Mouse (Mus musculus) kidney, embryonic 14.5 days (tissue): ENCODE data around the gene Mis18bp1. TPM values are rescaled to one million over a fixed set of nuclear protein-coding genes. Genes with fewer than 3 reads are reported as not detected.
"Not testable (repeated sequence)": the region's sequence is repeated elsewhere in the genome, so short reads cannot be mapped to it uniquely, and the experiment has no call there.

ENCODE experiments used
- ATAC-seq: fragments of 200-750 bp; cut with Nextera tagmentation; 2 replicates; pipeline ENCODE4 v1.8.0; 2017; ENCODE audit warnings: moderate number of reproducible peaks, mild to moderate bottlenecking, moderate TSS enrichment, moderate library complexity; ENCODE audit not compliant: low FRiP score, low TSS enrichment
- H3K27ac ChIP-seq: fragments of 300-500 bp; sonication (generic); 2 replicates; pipeline ENCODE4 v1.5.1; 2014; ENCODE audit warnings: low read depth, mild to moderate bottlenecking, low read length, moderate library complexity, mixed read lengths
- H3K27me3 ChIP-seq: fragments of 300-500 bp; sonication (generic); 2 replicates; pipeline ENCODE4 v1.6.1; 2014; ENCODE audit warnings: mild to moderate bottlenecking, low read length; ENCODE audit not compliant: control insufficient read depth, insufficient read depth
- H3K36me3 ChIP-seq: fragments of 300-500 bp; sonication (generic); 2 replicates; pipeline ENCODE4 v1.6.1; 2014; ENCODE audit warnings: low read length, mixed read lengths; ENCODE audit not compliant: control insufficient read depth, insufficient read depth
- H3K4me1 ChIP-seq: fragments of 300-500 bp; sonication (generic); 2 replicates; pipeline ENCODE4 v1.6.1; 2014; ENCODE audit warnings: low read length, mixed read lengths; ENCODE audit not compliant: control insufficient read depth, insufficient read depth
- H3K4me2 ChIP-seq: fragments of 300-500 bp; sonication (generic); replicated peaks from 2 replicates; pipeline ENCODE4 v1.6.1; 2014; ENCODE audit warnings: low read depth, mild to moderate bottlenecking, low read length
- H3K4me3 ChIP-seq: fragments of 300-500 bp; sonication (generic); 2 replicates; pipeline ENCODE4 v1.5.1; 2014; ENCODE audit warnings: mild to moderate bottlenecking, low read length
- H3K9ac ChIP-seq: fragments of 300-500 bp; sonication (generic); 2 replicates; pipeline ENCODE4 v1.6.1; 2014; ENCODE audit warnings: low read depth, mild to moderate bottlenecking, low read length, moderate library complexity
- H3K9me3 ChIP-seq: fragments of 300-500 bp; sonication (generic); 2 replicates; pipeline ENCODE4 v1.6.1; 2016; ENCODE audit warnings: low read length; ENCODE audit not compliant: control insufficient read depth
- WGBS: fragments of 180-500 bp; shearing (Covaris S2); extraction: QIAGEN DNeasy Blood & Tissue Kit; methylation state at CpG from one replicate; pipeline ENCODE4 v1.1.7; 2014; 5-methylcytosine and 5-hydroxymethylcytosine counted together
- polyA plus RNA-seq: library from polyadenylated mRNA; unstranded; fragments of >200 nt; fragmentation: Nextera tagmentation; extraction: Ambion mirVana; gene quantifications from 2 replicates; pipeline ENCODE4 v1.2.1, GENCODE M21; 2014

Gene Mis18bp1
- polyA plus RNA-seq, 1 experiment from 2014 or later = 82.2 TPM

DNA sequence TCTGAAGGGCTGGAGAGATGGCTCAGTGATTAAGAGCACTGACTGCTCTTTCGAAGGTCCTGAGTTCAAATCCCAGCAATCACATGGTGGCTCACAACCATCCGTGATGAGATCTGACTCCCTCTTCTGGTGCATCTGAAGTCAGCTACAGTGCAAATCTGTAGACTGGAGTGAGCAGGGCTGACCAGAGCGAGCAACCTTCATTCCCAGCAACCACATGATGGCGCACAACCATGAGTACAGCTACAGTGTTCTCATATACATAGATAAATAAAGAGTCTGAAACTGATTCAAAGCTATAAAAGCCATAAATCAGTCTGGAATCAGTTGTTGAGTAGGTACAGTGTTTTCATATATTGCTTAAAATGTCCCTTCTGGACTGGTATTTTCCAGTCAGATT is 36.3 kb downstream of the Mis18bp1 start:
- not testable (repeated sequence) for ATAC-seq, H3K9ac ChIP-seq, H3K4me3 ChIP-seq, H3K27ac ChIP-seq, H3K4me2 ChIP-seq, H3K27me3 ChIP-seq, H3K4me1 ChIP-seq, H3K9me3 ChIP-seq
- over 99% methylated on average over 4 of the region's 4 CpGs for WGBS
- H3K36me3 ChIP-seq = peaks cover 42% of the 10 kb centered on the region

DNA sequence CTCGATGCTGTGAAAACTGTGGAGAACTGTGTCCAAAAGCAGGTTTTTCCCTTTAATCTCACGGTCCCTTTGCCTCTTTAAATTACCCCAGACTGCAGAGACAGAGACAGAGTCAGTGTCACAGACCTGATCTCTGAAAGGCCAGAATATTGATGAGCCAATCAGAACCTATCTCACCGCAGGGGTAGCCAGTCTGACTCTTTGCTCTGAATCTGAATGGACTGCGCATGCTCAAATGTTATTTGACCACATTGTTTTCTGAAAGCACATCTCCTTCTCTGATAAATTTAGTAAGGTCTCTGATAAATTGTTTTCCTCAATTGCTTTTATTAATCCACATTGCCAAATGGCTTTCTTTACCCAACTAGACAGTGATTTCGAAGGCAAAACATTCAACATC is 53.0 kb downstream of the Mis18bp1 start:
- WGBS = 87% methylated on average over 5 of the region's 5 CpGs
- Histone ChIP-seq H3K36me3 (peaks cover 50% of the 10 kb centered on the region), H3K27me3 (no peaks in the 10 kb centered on the region), H3K4me2 (no peak overlapping the region), H3K4me3 (no peak overlapping the region), H3K27ac (no peak overlapping the region), H3K9me3 (no peaks in the 10 kb centered on the region), H3K4me1 (no peaks in the 10 kb centered on the region), H3K9ac (no peak overlapping the region)
- ATAC-seq = no peak

GRCm38 (mm10) chr12:65118968-65119367 is 53.4 kb downstream of the Mis18bp1 start:
- H3K27me3 ChIP-seq = no peaks in the 10 kb centered on the region
- no peak overlapping the region for H3K4me3 ChIP-seq
- H3K9ac ChIP-seq = no peak overlapping the region
- WGBS = 94% methylated on average over 7 of the region's 7 CpGs
- no peak for ATAC-seq
- no peaks in the 10 kb centered on the region for H3K4me1 ChIP-seq
- H3K9me3 ChIP-seq = no peaks in the 10 kb centered on the region
- H3K4me2 ChIP-seq = no peak overlapping the region
- H3K27ac ChIP-seq = no peak overlapping the region
- peaks cover 51% of the 10 kb centered on the region for H3K36me3 ChIP-seq

DNA sequence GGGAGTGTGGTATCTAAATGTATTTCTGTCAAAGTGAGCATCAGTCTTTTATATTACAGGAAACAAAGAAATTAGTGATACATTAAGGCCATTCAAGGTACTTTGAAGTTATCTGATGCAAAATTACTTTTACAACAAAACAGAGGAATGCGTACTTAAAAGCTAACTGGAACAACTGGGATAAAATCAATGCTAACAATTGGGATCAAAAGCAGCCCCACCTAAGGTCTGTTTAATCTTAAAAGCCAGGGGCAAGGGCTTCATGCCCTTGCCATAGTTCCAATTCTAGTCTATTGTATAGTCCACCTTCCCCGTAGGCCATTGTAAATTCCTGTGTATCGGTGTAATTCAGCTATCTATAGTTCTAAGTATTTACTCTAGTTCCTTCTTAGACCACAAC is 57.4 kb downstream of the Mis18bp1 start:
- 92% methylated on average over 3 of the region's 3 CpGs for WGBS
- H3K9ac ChIP-seq, H3K27ac ChIP-seq, ATAC-seq, H3K4me2 ChIP-seq, H3K4me1 ChIP-seq, H3K9me3 ChIP-seq, H3K27me3 ChIP-seq, H3K4me3 ChIP-seq: not testable (repeated sequence)
- peaks cover 36% of the 10 kb centered on the region for H3K36me3 ChIP-seq

DNA sequence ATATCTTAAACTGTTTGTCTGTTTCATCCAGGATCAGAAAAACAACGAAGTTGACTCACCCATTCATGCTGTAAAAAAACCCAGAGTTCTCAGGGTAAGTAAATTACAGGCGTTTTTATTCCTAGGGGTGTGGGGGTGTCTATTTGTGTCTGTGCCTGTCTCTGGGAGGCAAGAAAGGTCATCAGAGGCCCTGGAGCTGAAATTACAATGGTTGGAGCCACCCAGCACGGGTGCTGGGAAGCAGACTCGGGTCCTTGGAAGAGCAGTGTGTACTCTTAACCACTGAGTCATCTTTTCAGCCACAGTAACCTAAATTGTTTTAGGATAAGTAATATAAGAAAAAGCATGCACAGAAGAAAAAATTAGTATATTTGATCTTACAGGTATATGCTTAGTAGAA is 58.5 kb downstream of the Mis18bp1 start:
- Histone ChIP-seq H3K4me1 (no peaks in the 10 kb centered on the region), H3K27me3 (no peaks in the 10 kb centered on the region), H3K36me3 (peaks cover 30% of the 10 kb centered on the region), H3K9ac (no peak overlapping the region), H3K9me3 (no peaks in the 10 kb centered on the region), H3K4me2 (no peak overlapping the region), H3K4me3 (no peak overlapping the region), H3K27ac (no peak overlapping the region)
- ATAC-seq = no peak
- WGBS = 83% methylated on average over 4 of the region's 4 CpGs

DNA sequence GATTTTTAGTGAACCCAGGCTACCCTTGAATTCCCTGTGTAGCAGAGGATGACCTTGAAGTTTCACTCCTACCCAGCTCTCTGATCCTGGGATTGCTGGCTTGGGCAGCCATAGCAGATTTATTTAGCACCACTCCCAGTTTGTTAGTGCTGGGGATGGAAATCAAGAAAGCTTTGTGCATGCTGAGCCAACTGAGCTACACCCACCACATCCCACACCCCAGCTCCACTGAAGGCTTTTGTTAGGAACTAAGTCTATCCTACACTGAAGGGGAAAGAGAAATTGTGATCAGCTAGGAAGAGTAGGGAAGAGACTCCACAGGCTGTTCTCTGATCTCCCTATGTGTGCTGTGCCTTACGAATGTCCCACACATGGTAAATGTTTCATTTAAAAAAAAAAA is 59.6 kb downstream of the Mis18bp1 start:
- 100% methylated on average over 1 of the region's 1 CpGs for WGBS
- H3K36me3 ChIP-seq = peaks cover 22% of the 10 kb centered on the region
- H3K27ac ChIP-seq = no peak overlapping the region

GRCm38 (mm10) chr12:65111503-65111902 is 60.9 kb downstream of the Mis18bp1 start:
- no peak overlapping the region for H3K9ac ChIP-seq
- H3K27me3 ChIP-seq = no peaks in the 10 kb centered on the region
- no peaks in the 10 kb centered on the region for H3K4me1 ChIP-seq
- no peaks in the 10 kb centered on the region for H3K9me3 ChIP-seq
- no peak for ATAC-seq
- H3K36me3 ChIP-seq = peaks cover 23% of the 10 kb centered on the region
- WGBS = 95% methylated on average over 3 of the region's 3 CpGs
- H3K27ac ChIP-seq = no peak overlapping the region
- no peak overlapping the region for H3K4me3 ChIP-seq
- H3K4me2 ChIP-seq = no peak overlapping the region

More for the DNA sequence above, 59.6 kb downstream of the Mis18bp1 start:
- Histone ChIP-seq H3K9me3 (no peaks in the 10 kb centered on the region), H3K9ac (no peak overlapping the region), H3K4me3 (no peak overlapping the region), H3K27me3 (no peaks in the 10 kb centered on the region), H3K4me1 (no peaks in the 10 kb centered on the region), H3K4me2 (no peak overlapping the region)
- ATAC-seq = no peak

DNA sequence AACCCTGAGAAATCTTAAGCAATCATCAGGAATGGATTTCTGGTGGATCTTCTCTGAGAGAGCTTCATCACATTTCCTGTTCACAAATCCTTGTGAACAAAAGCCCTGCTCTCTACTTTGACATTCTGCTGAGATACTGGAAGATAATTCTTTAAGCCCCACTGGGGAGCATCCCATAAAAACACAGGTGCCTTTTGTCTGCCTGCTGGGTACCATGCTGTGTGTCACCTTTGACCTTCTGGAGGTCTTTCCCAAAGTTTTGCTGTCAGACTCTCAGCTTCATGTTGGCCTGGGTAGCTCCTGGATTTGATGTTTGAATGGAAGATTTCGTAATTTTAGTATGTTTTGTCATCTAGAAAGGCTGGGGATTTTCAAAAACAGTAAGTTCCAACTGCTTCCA is 63.7 kb downstream of the Mis18bp1 start:
- Histone ChIP-seq H3K27ac (no peak overlapping the region), H3K9ac (no peak overlapping the region), H3K4me3 (no peak overlapping the region), H3K9me3 (no peaks in the 10 kb centered on the region), H3K4me2 (no peak overlapping the region), H3K4me1 (no peaks in the 10 kb centered on the region), H3K27me3 (no peaks in the 10 kb centered on the region), H3K36me3 (peaks cover 27% of the 10 kb centered on the region)
- 82% methylated on average over 1 of the region's 1 CpGs for WGBS
- ATAC-seq = no peak
